Mouse (Mus musculus): ENCODE measurements at regions not wholly inside any gene's neighbourhood (a gene's known extent, or its start where the extent isn't known, plus 50 kb on each side); places are given as distances from the start of the nearest gene placed in this dataset.

GRCm38 (mm10) chr4:55134339-55134738 lies 189.5 kb downstream of the Zfp462 start:
- no peak for ATAC-seq

GRCm38 (mm10) chr4:55134791-55135190 lies 189.9 kb downstream of the Zfp462 start:
- WGBS, result 60% methylated on average over 4 of the region's 4 CpGs
- no peaks in the 10 kb centered on the region for H3K4me1 ChIP-seq (replicated peaks; ENCODE audit: control insufficient read depth, insufficient read depth, low read length)
- TF ChIP-seq CTCF (IDR thresholded peaks at IDR 0.05; ENCODE audit: low read depth), result no peak
- no peak overlapping the region for H3K4me3 ChIP-seq (ENCODE audit: low read depth, low read length)
- H3K4me2 ChIP-seq (replicated peaks; ENCODE audit: low read depth), result no peak overlapping the region
- no peaks in the 10 kb centered on the region for H3K36me3 ChIP-seq (ENCODE audit: control insufficient read depth, insufficient read depth)
- no peaks in the 10 kb centered on the region for H3K9me3 ChIP-seq (ENCODE audit: control insufficient read depth)
- no peaks in the 10 kb centered on the region for H3K27me3 ChIP-seq (replicated peaks; ENCODE audit: control insufficient read depth, insufficient read depth, low read length)
- no peak for ATAC-seq
- H3K9ac ChIP-seq (ENCODE audit: low read depth, low read length), result no peak overlapping the region
- no peak overlapping the region for H3K27ac ChIP-seq (ENCODE audit: low read depth, low read length)

More at GRCm38 (mm10) chr4:55134339-55134738, 189.5 kb downstream of the Zfp462 start:
- Histone ChIP-seq H3K9me3 (ENCODE audit: control insufficient read depth) (no peaks in the 10 kb centered on the region), H3K4me1 (replicated peaks; ENCODE audit: control insufficient read depth, insufficient read depth, low read length) (no peaks in the 10 kb centered on the region), H3K4me2 (replicated peaks; ENCODE audit: low read depth) (no peak overlapping the region), H3K9ac (ENCODE audit: low read depth, low read length) (no peak overlapping the region), H3K27me3 (replicated peaks; ENCODE audit: control insufficient read depth, insufficient read depth, low read length) (no peaks in the 10 kb centered on the region), H3K4me3 (ENCODE audit: low read depth, low read length) (no peak overlapping the region), H3K36me3 (ENCODE audit: control insufficient read depth, insufficient read depth) (no peaks in the 10 kb centered on the region), H3K27ac (ENCODE audit: low read depth, low read length) (no peak overlapping the region)
- 96% methylated on average over 4 of the region's 4 CpGs for WGBS
- TF ChIP-seq CTCF (IDR thresholded peaks at IDR 0.05; ENCODE audit: low read depth), result no peak

GRCm38 (mm10) chr4:55136283-55136682 lies 191.4 kb downstream of the Zfp462 start:
- Histone ChIP-seq H3K4me2 (replicated peaks; ENCODE audit: low read depth) (no peak overlapping the region), H3K27me3 (replicated peaks; ENCODE audit: control insufficient read depth, insufficient read depth, low read length) (no peaks in the 10 kb centered on the region), H3K4me3 (ENCODE audit: low read depth, low read length) (no peak overlapping the region), H3K9ac (ENCODE audit: low read depth, low read length) (no peak overlapping the region), H3K9me3 (ENCODE audit: control insufficient read depth) (no peaks in the 10 kb centered on the region), H3K4me1 (replicated peaks; ENCODE audit: control insufficient read depth, insufficient read depth, low read length) (no peaks in the 10 kb centered on the region), H3K27ac (ENCODE audit: low read depth, low read length) (no peak overlapping the region), H3K36me3 (ENCODE audit: control insufficient read depth, insufficient read depth) (no peaks in the 10 kb centered on the region)
- no peak for ATAC-seq
- no peak for TF ChIP-seq CTCF (IDR thresholded peaks at IDR 0.05; ENCODE audit: low read depth)
- 24% methylated on average over 9 of the region's 9 CpGs for WGBS

GRCm38 (mm10) chr4:55137781-55138394 lies 193.0 kb downstream of the Zfp462 start:
- Histone ChIP-seq H3K36me3 (ENCODE audit: control insufficient read depth, insufficient read depth) (no peaks in the 10 kb centered on the region), H3K4me1 (replicated peaks; ENCODE audit: control insufficient read depth, insufficient read depth, low read length) (no peaks in the 10 kb centered on the region), H3K9me3 (ENCODE audit: control insufficient read depth) (no peaks in the 10 kb centered on the region), H3K27me3 (replicated peaks; ENCODE audit: control insufficient read depth, insufficient read depth, low read length) (no peaks in the 10 kb centered on the region), H3K9ac (ENCODE audit: low read depth, low read length) (no peak overlapping the region), H3K4me2 (replicated peaks; ENCODE audit: low read depth) (no peak overlapping the region), H3K4me3 (ENCODE audit: low read depth, low read length) (no peak overlapping the region), H3K27ac (ENCODE audit: low read depth, low read length) (no peak overlapping the region)
- TF ChIP-seq CTCF (IDR thresholded peaks at IDR 0.05; ENCODE audit: low read depth), result peak; percentile 43
- no peak for ATAC-seq
- 95% methylated on average over 2 of the region's 2 CpGs for WGBS

GRCm38 (mm10) chr4:55141317-55141716 lies 196.5 kb downstream of the Zfp462 start:
- Histone ChIP-seq H3K36me3 (ENCODE audit: control insufficient read depth, insufficient read depth) (no peaks in the 10 kb centered on the region), H3K9me3 (ENCODE audit: control insufficient read depth) (no peaks in the 10 kb centered on the region), H3K9ac (ENCODE audit: low read depth, low read length) (no peak overlapping the region), H3K4me2 (replicated peaks; ENCODE audit: low read depth) (no peak overlapping the region), H3K27me3 (replicated peaks; ENCODE audit: control insufficient read depth, insufficient read depth, low read length) (no peaks in the 10 kb centered on the region), H3K4me3 (ENCODE audit: low read depth, low read length) (no peak overlapping the region), H3K4me1 (replicated peaks; ENCODE audit: control insufficient read depth, insufficient read depth, low read length) (no peaks in the 10 kb centered on the region), H3K27ac (ENCODE audit: low read depth, low read length) (no peak overlapping the region)
- TF ChIP-seq CTCF (IDR thresholded peaks at IDR 0.05; ENCODE audit: low read depth), result no peak
- ATAC-seq, result no peak

GRCm38 (mm10) chr4:55141923-55142732 lies 197.3 kb downstream of the Zfp462 start:
- Histone ChIP-seq H3K36me3 (ENCODE audit: control insufficient read depth, insufficient read depth) (no peaks in the 10 kb centered on the region), H3K27ac (ENCODE audit: low read depth, low read length) (no peak overlapping the region)
- 72% methylated on average over 8 of the region's 8 CpGs for WGBS

More at GRCm38 (mm10) chr4:55141923-55142732, 197.3 kb downstream of the Zfp462 start:
- Histone ChIP-seq H3K27me3 (replicated peaks; ENCODE audit: control insufficient read depth, insufficient read depth, low read length) (no peaks in the 10 kb centered on the region), H3K4me1 (replicated peaks; ENCODE audit: control insufficient read depth, insufficient read depth, low read length) (no peaks in the 10 kb centered on the region), H3K4me2 (replicated peaks; ENCODE audit: low read depth) (no peak overlapping the region), H3K9me3 (ENCODE audit: control insufficient read depth) (no peaks in the 10 kb centered on the region), H3K9ac (ENCODE audit: low read depth, low read length) (no peak overlapping the region), H3K4me3 (ENCODE audit: low read depth, low read length) (no peak overlapping the region)
- TF ChIP-seq CTCF (IDR thresholded peaks at IDR 0.05; ENCODE audit: low read depth), result no peak
- ATAC-seq, result no peak

Data from intestine, postnatal 0 days (tissue).